Mouse (Mus musculus): ENCODE results near the gene Rundc3b.

GRCm38 (mm10) chr5:8544512-8544911 lies 78.2 kb downstream of the Rundc3b start:
- TF ChIP-seq CTCF (IDR thresholded peaks at IDR 0.05; ENCODE audit: insufficient read depth, low read length) (no peak), POLR2A (IDR thresholded peaks at IDR 0.05; ENCODE audit: borderline replicate concordance, extremely low read depth, low read depth, low read length) (no peak)
